Mouse (Mus musculus) brain, embryonic 14.5 days (tissue): ENCODE results near the gene Naa30. TPM values are rescaled to one million over a fixed set of nuclear protein-coding genes. Genes with fewer than 3 reads are reported as not detected.

ENCODE experiments used
- DNase-seq: peaks from one replicate; pipeline ENCODE4 v3.0.0-alpha.2; 2011; ENCODE audit warnings: low read depth
- CTCF ChIP-seq: fragments of 200-500 bp; IDR thresholded peaks from 2 replicates; pipeline ENCODE4 v1.5.1; 2012; ENCODE audit warnings: inconsistent platforms, mild to moderate bottlenecking, moderate library complexity, borderline replicate concordance; ENCODE audit not compliant: insufficient read depth, insufficient read length; ENCODE audit errors: extremely low read depth
- POLR2A ChIP-seq: fragments of 200-500 bp; IDR thresholded peaks from 2 replicates; pipeline ENCODE4 v1.6.1; 2012; ENCODE audit warnings: mild to moderate bottlenecking, inconsistent platforms, borderline replicate concordance; ENCODE audit not compliant: poor library complexity, insufficient read depth, insufficient read length, severe bottlenecking; ENCODE audit errors: extremely low read depth
- polyA plus RNA-seq: library from polyadenylated mRNA; depleted of rRNA; stranded (reverse); fragments of >200 nt; gene quantifications from 2 replicates; pipeline ENCODE4 v1.2.3, GENCODE M21; 2012; rRNA removed

The Naa30 gene
- polyA plus RNA-seq, 1 experiment: 29.2 TPM

- no peak for DNase-seq
- no peak for TF ChIP-seq POLR2A
- no peak for TF ChIP-seq CTCF
These were observed 59.8 kb downstream of the Naa30 start for GRCm38 (mm10) chr14:49231845-49232244.

GRCm38 (mm10) chr14:49234788-49235515 is 62.9 kb downstream of the Naa30 start:
- DNase-seq: peak; percentile 82
- TF ChIP-seq POLR2A: no peak
- TF ChIP-seq CTCF: peak; percentile 57; the same call in 1 of the 2 replicates

- DNase-seq: peak; percentile 93
- TF ChIP-seq POLR2A (no peak), CTCF (peak; percentile 91)
These were observed 66.2 kb downstream of the Naa30 start for GRCm38 (mm10) chr14:49238206-49238605.

Other genes with a start within 250 kb of the Naa30 start
- gene Ap5m1, start 106.1 kb upstream of the Naa30 start, polyA plus RNA-seq: 19.9 and 22.3 TPM in 2 replicates
- gene Exoc5, start 105.6 kb upstream of the Naa30 start, polyA plus RNA-seq: 53.1 and 57.4 TPM in 2 replicates
- gene ccdc198, start 73.2 kb downstream of the Naa30 start, polyA plus RNA-seq: 0.06 and 0.18 TPM in 2 replicates